Mouse (Mus musculus) kidney, adult 2 months (tissue): ENCODE data around the gene Zfp341.

ENCODE experiments used
- CTCF ChIP-seq: fragments of 200-500 bp; conservative IDR thresholded peaks from 2 replicates; pipeline ENCODE4 v1.5.1; 2011; ENCODE audit warnings: low read depth, mild to moderate bottlenecking, control low read depth, low read length, moderate library complexity, mixed read lengths; ENCODE audit not compliant: insufficient read depth, insufficient read length
- POLR2A ChIP-seq: fragments of 200-500 bp; IDR thresholded peaks from one replicate; pipeline ENCODE4 v1.6.1; 2011; ENCODE audit warnings: low read depth, low read length, control low read depth

DNA sequence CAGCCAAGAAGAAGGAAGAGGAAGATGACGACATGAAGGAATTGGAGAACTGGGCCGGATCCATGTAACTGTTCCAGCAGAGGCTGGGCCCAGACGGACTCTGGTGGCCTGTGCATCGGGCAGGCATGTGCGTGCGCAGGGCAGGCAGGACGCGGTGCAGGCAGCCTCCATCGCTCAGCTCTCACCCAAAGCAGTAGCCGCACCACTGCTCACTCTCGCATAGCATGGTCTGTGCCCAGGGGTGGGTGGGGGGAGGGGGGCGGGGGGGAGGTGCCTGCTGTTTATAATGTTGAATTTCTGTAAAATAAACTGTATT is 80.8 kb downstream of the Zfp341 start:
- TF ChIP-seq CTCF (no peak), POLR2A (no peak)
